Mouse (Mus musculus) spleen, postnatal 36 days (tissue): ENCODE data around the gene Fgfr2.
"Not testable (repeated sequence)": the region's sequence is repeated elsewhere in the genome, so short reads cannot be mapped to it uniquely, and the experiment has no call there.

Experiments
- DNase-seq, 2 experiments: peaks; one replicate each; pipeline ENCODE4 v3.0.0; 2022; ENCODE audit warnings: low spot score in 2 of 2, mixed read lengths in 1 of 2

The Fgfr2 gene

GRCm38 (mm10) chr7:130454226-130454625 is 2668.9 kb downstream of the Fgfr2 start:
- no peak for DNase-seq

- DNase-seq = no peak
Observed at GRCm38 (mm10) chr7:130435776-130436175, 2687.4 kb downstream of the Fgfr2 start.

- DNase-seq = no peak
Observed at GRCm38 (mm10) chr7:130432141-130432540, 2691.0 kb downstream of the Fgfr2 start.

- DNase-seq = no peak
Observed at GRCm38 (mm10) chr7:130426586-130426985, 2696.6 kb downstream of the Fgfr2 start.

GRCm38 (mm10) chr7:130425991-130426390 is 2697.2 kb downstream of the Fgfr2 start:
- DNase-seq = no peak

GRCm38 (mm10) chr7:130419961-130420360 is 2703.2 kb downstream of the Fgfr2 start:
- DNase-seq = no peak

GRCm38 (mm10) chr7:130407622-130408021 is 2715.5 kb downstream of the Fgfr2 start:
- DNase-seq = no peak

GRCm38 (mm10) chr7:130403346-130403745 is 2719.8 kb downstream of the Fgfr2 start:
- DNase-seq = no peak

GRCm38 (mm10) chr7:130394697-130395096 is 2728.5 kb downstream of the Fgfr2 start:
- no peak for DNase-seq

GRCm38 (mm10) chr7:130390060-130390459 is 2733.1 kb downstream of the Fgfr2 start:
- not testable (repeated sequence) for DNase-seq

- DNase-seq = no peak
Observed at GRCm38 (mm10) chr7:130386308-130386707, 2736.8 kb downstream of the Fgfr2 start.

- DNase-seq = no peak
Observed at GRCm38 (mm10) chr7:130385732-130386294, 2737.3 kb downstream of the Fgfr2 start.

GRCm38 (mm10) chr7:130382126-130382525 is 2741.0 kb downstream of the Fgfr2 start:
- DNase-seq = no peak

- no peak for DNase-seq
Observed at GRCm38 (mm10) chr7:130381387-130381951, 2741.7 kb downstream of the Fgfr2 start.

GRCm38 (mm10) chr7:130380769-130381355 is 2742.3 kb downstream of the Fgfr2 start:
- DNase-seq = no peak

- no peak for DNase-seq
Observed at GRCm38 (mm10) chr7:130380367-130380766, 2742.8 kb downstream of the Fgfr2 start.

- no peak for DNase-seq
Observed at GRCm38 (mm10) chr7:130379886-130380285, 2743.3 kb downstream of the Fgfr2 start.

GRCm38 (mm10) chr7:130378308-130378707 is 2744.8 kb downstream of the Fgfr2 start:
- DNase-seq = no peak

GRCm38 (mm10) chr7:130374311-130374710 is 2748.8 kb downstream of the Fgfr2 start:
- no peak for DNase-seq

GRCm38 (mm10) chr7:130368827-130369641 is 2754.1 kb downstream of the Fgfr2 start:
- no peak for DNase-seq

- DNase-seq = no peak
Observed at GRCm38 (mm10) chr7:130368036-130368826, 2754.9 kb downstream of the Fgfr2 start.
